Mouse (Mus musculus): ENCODE data around the gene Dlg5. TPM values are rescaled to one million over a fixed set of nuclear protein-coding genes. Genes with fewer than 3 reads are reported as not detected.

Dlg5 gene
- 21.9 and 22.9 TPM in 2 replicates for polyA plus RNA-seq (2015; fragmentation: Nextera tagmentation; extraction: Ambion mirVana)

DNA sequence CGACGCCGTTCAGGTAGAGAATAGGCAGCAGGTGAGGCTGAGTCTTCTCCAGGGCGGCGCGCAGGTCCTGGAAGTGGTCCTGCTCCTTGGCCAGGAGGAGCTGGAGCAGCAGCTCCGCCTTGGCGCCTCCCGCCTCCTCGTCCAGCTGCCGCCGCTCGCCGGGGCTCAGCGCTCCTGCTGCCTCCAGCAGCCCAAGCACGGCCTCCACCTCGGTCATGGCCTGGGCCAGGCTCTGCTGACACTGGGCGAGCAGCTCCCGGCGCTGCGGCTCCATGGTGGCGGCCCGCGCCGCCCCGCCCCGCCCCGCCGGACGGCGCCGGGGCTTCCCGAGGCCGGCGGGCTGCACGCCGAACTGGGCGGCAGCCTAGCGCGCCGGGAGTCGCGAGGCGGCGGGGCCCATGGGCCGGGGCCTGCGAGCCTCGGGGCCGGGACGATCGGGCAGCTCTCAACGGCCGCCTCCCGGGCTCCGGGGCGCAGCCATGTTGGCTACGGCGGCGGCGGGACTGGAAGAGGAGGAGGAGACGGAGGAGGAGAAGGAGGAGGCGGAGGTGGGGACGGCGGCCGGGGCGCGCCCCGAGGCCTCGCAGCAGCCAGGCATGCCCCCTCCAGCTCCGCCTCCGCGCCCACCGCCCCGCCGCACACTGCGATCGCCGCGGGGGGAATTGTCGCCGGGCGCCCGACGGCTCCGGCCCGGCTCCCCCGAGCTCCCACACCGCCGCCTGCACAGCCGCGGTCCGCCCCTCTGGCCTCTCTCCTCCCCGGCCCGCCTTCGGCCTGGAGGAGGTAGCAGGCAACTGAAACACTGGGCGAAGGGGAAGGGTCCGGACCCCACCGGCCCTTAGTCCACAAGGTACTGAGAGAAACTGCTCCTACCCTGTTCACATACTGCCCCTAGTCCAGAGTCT lies at the start of gene Dlg5:
Dlg5 (minus strand) TSS at position 744 of the 905 bp plus-strand sequence.
- peak within 1 kb of the TSS; percentile 95 for H3K9ac ChIP-seq
- no peaks in the 10 kb centered on the region for H3K27me3 ChIP-seq (replicated peaks)
- WGBS, result under 1% methylated on average over 65 of the region's 98 CpGs
- peak within 1 kb of the TSS; percentile 93 for H3K4me3 ChIP-seq
- peak; percentile 85 for ATAC-seq (replicated peaks)
- H3K27ac ChIP-seq, result peak within 1 kb of the TSS; percentile 95
- H3K36me3 ChIP-seq (replicated peaks), result no peaks in the 10 kb centered on the region
- peaks cover 33% of the 10 kb centered on the region for H3K4me1 ChIP-seq
- H3K9me3 ChIP-seq, result no peaks in the 10 kb centered on the region
- peak within 1 kb of the TSS; percentile 90 for H3K4me2 ChIP-seq

DNA sequence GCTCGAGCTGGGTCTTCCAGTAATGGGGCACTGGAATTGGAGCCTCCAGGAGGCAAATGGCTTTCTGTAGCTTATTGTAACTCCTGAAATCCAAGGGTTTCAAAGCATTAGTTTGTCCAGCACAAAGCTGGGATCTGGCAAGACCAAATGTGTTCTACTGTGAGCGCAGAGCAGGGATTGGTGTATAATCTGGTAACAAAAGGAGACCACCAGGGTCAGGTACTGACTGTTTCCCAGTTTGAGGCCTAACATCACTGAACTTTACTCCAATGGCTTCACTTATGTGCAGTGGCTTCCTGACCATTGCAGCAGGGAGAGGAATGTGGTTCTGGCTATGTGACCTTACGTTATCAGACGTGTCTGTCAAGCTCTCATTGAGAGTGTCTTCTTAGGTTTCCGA lies 47.9 kb upstream of the Dlg5 start:
- H3K9ac ChIP-seq, result no peak overlapping the region
- no peak for ATAC-seq (replicated peaks)
- no peaks in the 10 kb centered on the region for H3K9me3 ChIP-seq
- H3K4me3 ChIP-seq, result no peak overlapping the region
- H3K4me2 ChIP-seq, result no peak overlapping the region
- H3K27me3 ChIP-seq (replicated peaks), result no peaks in the 10 kb centered on the region
- H3K36me3 ChIP-seq (replicated peaks), result no peaks in the 10 kb centered on the region
- H3K27ac ChIP-seq, result no peak overlapping the region
- no peaks in the 10 kb centered on the region for H3K4me1 ChIP-seq
- whole genome bisulfite sequencing, result 88% methylated on average over 5 of the region's 5 CpGs

DNA sequence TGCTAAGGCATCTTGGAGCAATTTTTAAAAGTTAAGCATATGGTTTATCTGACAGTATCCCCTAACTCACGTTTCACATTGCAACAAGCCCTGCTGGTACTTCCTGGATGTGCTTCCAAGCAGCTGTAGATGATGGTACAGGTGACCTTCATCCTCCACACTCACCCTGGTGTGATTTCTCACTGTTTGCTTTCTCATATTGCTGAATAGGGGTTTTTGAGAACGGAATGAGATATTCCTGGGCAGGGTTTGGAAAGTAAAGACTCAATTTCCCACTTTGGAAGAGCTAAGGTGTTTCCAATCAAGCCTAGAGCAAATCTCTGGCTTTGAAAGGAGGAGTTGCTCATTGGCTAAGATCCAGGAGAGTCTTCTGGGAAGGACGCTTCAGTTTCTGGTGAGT lies 47.2 kb upstream of the Dlg5 start, which contains the start of gene E330034G19Rik:
E330034G19Rik (plus strand) TSS at position 301 of the 400 bp plus-strand sequence.
- Histone ChIP-seq H3K27me3 (replicated peaks) (no peaks in the 10 kb centered on the region), H3K4me1 (no peaks in the 10 kb centered on the region), H3K9ac (no peak within 1 kb of the TSS), H3K36me3 (replicated peaks) (no peaks in the 10 kb centered on the region), H3K4me2 (no peak within 1 kb of the TSS), H3K27ac (no peak within 1 kb of the TSS), H3K9me3 (no peaks in the 10 kb centered on the region), H3K4me3 (no peak within 1 kb of the TSS)
- ATAC-seq (replicated peaks), result no peak
- WGBS, result 59% methylated on average over 3 of the region's 3 CpGs

DNA sequence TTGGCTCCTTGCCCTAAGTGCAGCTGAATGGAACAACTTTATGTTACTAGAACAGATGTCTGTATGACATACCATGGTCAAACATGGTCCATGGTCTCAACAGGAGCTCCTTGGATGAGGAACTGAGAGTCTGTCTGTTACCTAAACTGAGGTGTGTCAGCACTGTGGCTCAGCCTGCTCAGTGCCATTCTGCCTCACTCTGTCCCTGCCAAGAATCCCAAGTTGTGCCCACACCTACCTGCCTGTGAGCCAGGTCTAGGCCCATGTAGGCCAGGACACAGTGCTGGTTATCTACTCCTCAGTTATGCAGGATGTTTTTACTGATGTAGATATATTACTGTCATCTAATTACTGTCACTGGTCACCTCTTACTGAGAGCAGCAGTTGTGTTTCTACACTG lies 45.0 kb upstream of the Dlg5 start:
- no peaks in the 10 kb centered on the region for H3K36me3 ChIP-seq (replicated peaks)
- no peak overlapping the region for H3K4me3 ChIP-seq
- H3K4me2 ChIP-seq, result no peak overlapping the region
- no peaks in the 10 kb centered on the region for H3K9me3 ChIP-seq
- H3K4me1 ChIP-seq, result no peaks in the 10 kb centered on the region
- ATAC-seq (replicated peaks), result no peak
- no peaks in the 10 kb centered on the region for H3K27me3 ChIP-seq (replicated peaks)
- H3K27ac ChIP-seq, result no peak overlapping the region
- H3K9ac ChIP-seq, result no peak overlapping the region

DNA sequence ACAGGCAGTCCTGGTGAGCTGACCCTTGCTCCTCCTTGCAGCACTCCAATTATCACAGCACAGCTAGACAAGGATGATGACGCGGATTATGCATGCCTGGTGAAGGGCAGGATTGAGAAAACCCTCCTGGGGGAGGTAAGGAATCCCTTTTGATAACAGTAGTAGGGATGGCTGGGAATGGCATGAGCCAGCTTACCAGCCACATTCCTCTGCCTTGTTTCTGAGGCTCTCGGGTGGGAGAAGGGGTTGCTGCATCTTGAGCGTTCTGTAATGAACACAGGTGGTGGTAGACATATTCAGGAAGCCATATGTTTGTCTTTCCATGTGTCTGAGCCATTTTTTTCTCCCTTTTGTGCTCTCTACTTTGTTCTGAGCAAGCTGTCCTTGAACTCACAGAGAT lies 40.4 kb upstream of the Dlg5 start:
- no peaks in the 10 kb centered on the region for H3K4me1 ChIP-seq
- no peaks in the 10 kb centered on the region for H3K36me3 ChIP-seq (replicated peaks)
- no peak overlapping the region for H3K4me2 ChIP-seq
- WGBS, result 47% methylated on average over 4 of the region's 4 CpGs
- no peaks in the 10 kb centered on the region for H3K9me3 ChIP-seq
- no peak overlapping the region for H3K9ac ChIP-seq
- H3K27ac ChIP-seq, result no peak overlapping the region
- no peaks in the 10 kb centered on the region for H3K27me3 ChIP-seq (replicated peaks)
- no peak overlapping the region for H3K4me3 ChIP-seq
- no peak for ATAC-seq (replicated peaks)

DNA sequence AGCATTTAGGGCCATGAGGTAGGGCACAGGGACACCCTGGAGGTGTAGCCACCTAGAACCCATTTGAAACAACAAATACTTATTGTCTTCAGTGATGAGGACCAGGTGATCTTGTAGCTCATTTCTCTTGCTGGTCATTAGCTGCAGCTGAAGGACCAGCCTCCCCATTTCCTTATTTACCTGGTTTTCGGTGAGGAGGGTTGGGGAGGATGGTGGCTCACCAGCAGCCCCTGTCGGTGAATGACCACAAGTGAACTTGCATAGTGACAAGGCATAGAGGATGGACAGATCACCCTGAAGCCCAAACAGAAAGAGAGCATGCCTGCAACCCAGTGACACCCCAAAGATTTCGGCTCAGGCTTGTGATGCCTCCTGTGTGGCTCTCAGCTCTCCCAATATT lies 36.6 kb upstream of the Dlg5 start:
- no peak overlapping the region for H3K4me2 ChIP-seq

DNA sequence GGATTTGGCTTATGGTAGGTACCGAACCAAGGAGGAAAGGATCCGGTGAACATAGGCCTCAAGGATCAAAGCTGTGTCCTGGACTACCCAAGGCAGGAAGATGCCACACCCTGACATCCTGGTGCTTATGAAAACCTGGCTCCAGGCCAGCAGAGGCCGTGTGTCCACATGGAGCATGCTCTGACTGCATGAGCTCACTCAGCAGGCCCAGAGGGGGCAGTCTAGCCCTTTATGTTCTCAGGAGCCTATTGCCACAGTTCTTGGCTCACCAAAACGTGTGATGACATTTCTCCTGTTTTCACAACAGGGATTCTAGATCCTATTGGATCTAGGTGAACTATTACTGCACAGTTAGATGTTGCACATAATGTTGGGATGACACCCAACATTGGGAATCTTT lies 35.6 kb upstream of the Dlg5 start:
- Histone ChIP-seq H3K4me2 (no peak overlapping the region), H3K27me3 (replicated peaks) (no peaks in the 10 kb centered on the region), H3K9ac (no peak overlapping the region), H3K9me3 (no peaks in the 10 kb centered on the region), H3K36me3 (replicated peaks) (no peaks in the 10 kb centered on the region), H3K4me1 (no peaks in the 10 kb centered on the region), H3K4me3 (no peak overlapping the region), H3K27ac (no peak overlapping the region)
- no peak for ATAC-seq (replicated peaks)
- WGBS, result 67% methylated on average over 4 of the region's 4 CpGs

More for the DNA sequence above, 36.6 kb upstream of the Dlg5 start:
- Histone ChIP-seq H3K36me3 (replicated peaks) (no peaks in the 10 kb centered on the region), H3K9me3 (no peaks in the 10 kb centered on the region), H3K4me1 (no peaks in the 10 kb centered on the region), H3K27me3 (replicated peaks) (no peaks in the 10 kb centered on the region), H3K4me3 (no peak overlapping the region), H3K9ac (no peak overlapping the region), H3K27ac (no peak overlapping the region)
- no peak for ATAC-seq (replicated peaks)
- WGBS, result 69% methylated on average over 3 of the region's 3 CpGs

DNA sequence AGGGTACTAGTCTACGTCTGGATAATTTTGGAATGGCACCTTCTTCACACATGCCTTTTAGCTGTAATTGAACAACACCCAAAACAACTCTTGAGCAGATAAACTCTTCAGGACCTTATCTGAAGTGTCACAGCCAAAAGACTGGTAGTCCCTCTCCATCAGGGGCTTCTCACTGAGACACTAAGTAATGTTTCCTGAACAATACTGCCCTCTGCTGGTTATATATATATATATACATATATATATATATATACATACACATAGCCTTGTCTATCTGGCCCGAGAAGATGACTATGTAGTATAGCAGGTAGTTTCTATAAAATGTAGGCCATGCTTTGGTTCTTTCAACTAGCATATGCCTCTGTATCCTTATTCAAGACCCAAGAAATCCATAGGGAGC lies 29.8 kb upstream of the Dlg5 start:
- Histone ChIP-seq H3K9ac (no peak overlapping the region), H3K4me1 (no peaks in the 10 kb centered on the region), H3K4me2 (no peak overlapping the region), H3K27me3 (replicated peaks) (no peaks in the 10 kb centered on the region), H3K36me3 (replicated peaks) (no peaks in the 10 kb centered on the region), H3K27ac (no peak overlapping the region), H3K4me3 (no peak overlapping the region), H3K9me3 (no peaks in the 10 kb centered on the region)
- 62% methylated on average over 2 of the region's 2 CpGs for WGBS
- ATAC-seq (replicated peaks), result no peak

DNA sequence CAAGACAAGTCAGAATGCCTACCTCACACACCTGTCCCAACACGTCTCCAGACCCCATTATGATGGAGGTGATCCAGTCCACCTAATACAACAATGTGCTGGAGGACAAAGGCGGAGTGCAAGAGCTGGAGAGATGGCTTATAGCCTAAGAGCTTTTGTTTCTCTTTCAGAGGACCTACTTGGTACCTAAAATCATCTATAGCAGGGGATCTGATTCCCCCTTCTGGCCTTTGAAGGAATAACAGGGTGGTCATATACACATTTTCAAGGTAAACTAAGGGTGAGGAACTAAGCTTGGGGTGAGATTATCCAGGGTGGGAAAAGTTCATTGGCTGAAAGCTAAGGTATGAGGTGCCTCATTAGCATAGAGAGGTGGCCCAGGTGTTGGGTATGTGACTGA lies 27.9 kb upstream of the Dlg5 start:
- Histone ChIP-seq H3K36me3 (replicated peaks) (no peaks in the 10 kb centered on the region), H3K27ac (no peak overlapping the region), H3K4me3 (no peak overlapping the region), H3K9me3 (no peaks in the 10 kb centered on the region), H3K9ac (no peak overlapping the region), H3K4me1 (no peaks in the 10 kb centered on the region), H3K4me2 (no peak overlapping the region), H3K27me3 (replicated peaks) (no peaks in the 10 kb centered on the region)
- peak; percentile 48 for ATAC-seq (replicated peaks)
- WGBS, result 52% methylated on average over 2 of the region's 2 CpGs

DNA sequence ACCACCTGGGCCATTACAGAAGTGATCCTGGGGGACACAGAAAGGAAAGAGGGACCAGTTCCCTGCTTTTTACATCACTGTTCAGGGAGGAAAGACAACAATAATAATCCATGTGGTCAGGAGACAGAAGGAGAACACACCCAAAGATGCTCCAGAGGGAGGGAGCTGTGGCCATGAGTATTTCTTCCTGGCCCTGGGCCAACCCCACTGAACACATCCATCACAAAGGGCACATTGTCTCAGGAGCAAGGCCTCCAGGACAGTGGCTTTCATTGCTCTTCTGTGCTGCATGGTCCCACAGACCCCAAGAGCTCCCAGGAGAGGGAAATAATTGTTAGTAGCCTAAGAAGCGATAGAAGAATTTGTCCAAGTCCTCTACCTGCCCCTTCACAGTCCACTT lies 23.9 kb upstream of the Dlg5 start:
- 75% methylated on average over 1 of the region's 1 CpGs for WGBS
- Histone ChIP-seq H3K4me1 (no peaks in the 10 kb centered on the region), H3K4me2 (no peak overlapping the region), H3K27me3 (replicated peaks) (no peaks in the 10 kb centered on the region), H3K4me3 (no peak overlapping the region), H3K27ac (no peak overlapping the region), H3K36me3 (replicated peaks) (no peaks in the 10 kb centered on the region), H3K9me3 (no peaks in the 10 kb centered on the region), H3K9ac (no peak overlapping the region)
- ATAC-seq (replicated peaks), result no peak

DNA sequence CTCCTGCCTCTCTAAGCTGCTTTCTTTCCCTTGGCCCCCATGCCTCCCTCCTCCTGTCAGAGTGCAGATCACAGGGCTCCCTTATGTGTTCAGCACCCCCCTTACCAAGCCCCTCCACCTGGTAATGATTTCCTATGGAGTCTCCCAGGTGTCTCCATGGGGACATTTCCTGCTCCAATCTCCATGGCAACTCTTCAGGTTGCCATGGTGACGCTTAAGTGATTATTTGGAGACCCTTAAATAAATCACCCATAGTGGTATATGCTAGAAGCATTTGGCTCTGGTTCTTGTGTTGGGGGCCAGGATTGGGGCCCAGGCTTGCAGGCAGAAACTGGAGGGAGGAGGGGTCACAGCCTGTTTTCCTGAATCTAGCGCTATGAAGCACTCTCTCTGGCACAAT lies 17.2 kb upstream of the Dlg5 start:
- peak overlapping the region; percentile 6; the same call in 1 of the 2 replicates for H3K4me2 ChIP-seq
- H3K27me3 ChIP-seq (replicated peaks), result no peaks in the 10 kb centered on the region
- H3K27ac ChIP-seq, result peak overlapping the region; percentile 79
- peak; percentile 94 for ATAC-seq (replicated peaks)
- H3K4me3 ChIP-seq, result no peak overlapping the region
- H3K36me3 ChIP-seq (replicated peaks), result no peaks in the 10 kb centered on the region
- WGBS, result 42% methylated on average over 2 of the region's 2 CpGs
- H3K9ac ChIP-seq, result no peak overlapping the region
- H3K4me1 ChIP-seq, result peaks cover 27% of the 10 kb centered on the region
- H3K9me3 ChIP-seq, result no peaks in the 10 kb centered on the region

DNA sequence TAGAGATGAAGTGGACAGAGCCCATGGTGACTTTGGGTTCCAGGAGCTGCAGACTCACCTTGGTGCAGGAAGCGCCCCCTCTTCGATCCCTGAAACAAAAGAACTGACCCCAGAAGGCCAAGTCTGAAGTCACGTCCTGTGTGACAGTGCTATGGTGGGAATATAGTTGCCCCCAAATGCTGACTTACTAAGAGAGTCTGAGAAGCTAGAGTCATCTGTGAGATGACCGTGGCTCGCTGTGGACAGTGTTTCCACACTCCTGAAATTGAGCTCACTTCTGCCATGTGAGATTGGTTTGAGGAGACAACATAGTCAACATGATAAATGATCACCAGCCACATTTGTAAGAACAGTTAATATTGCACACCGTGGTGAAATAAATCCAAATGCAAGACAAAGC lies 16.7 kb upstream of the Dlg5 start:
- Histone ChIP-seq H3K4me2 (no peak overlapping the region), H3K27me3 (replicated peaks) (no peaks in the 10 kb centered on the region), H3K27ac (peak overlapping the region; percentile 79), H3K4me3 (no peak overlapping the region), H3K4me1 (peaks cover 27% of the 10 kb centered on the region), H3K36me3 (replicated peaks) (no peaks in the 10 kb centered on the region), H3K9ac (no peak overlapping the region), H3K9me3 (no peaks in the 10 kb centered on the region)
- WGBS, result 72% methylated on average over 6 of the region's 6 CpGs
- ATAC-seq (replicated peaks), result peak; percentile 50

DNA sequence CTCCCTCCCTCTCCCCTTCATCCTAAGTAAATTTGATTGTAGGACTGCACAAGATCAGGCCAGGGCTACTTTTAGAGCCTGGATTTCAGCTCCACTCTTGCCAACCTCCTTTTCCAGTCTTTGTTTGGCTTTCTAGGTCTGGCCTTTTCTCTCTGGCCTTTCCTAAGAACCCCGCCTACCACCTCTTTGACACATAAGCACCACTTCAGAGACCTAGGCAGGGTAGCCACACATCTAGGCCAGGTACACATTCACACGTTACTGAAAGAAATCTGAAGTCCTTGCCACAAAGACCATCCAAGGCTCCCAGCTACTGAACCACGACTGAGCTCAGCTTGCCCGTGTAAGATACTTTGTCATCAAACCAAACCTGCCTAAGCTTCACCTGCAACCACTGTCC lies 14.7 kb upstream of the Dlg5 start:
- no peak overlapping the region for H3K4me2 ChIP-seq
- no peaks in the 10 kb centered on the region for H3K27me3 ChIP-seq (replicated peaks)
- ATAC-seq (replicated peaks), result no peak
- H3K9me3 ChIP-seq, result no peaks in the 10 kb centered on the region
- no peak overlapping the region for H3K27ac ChIP-seq
- 60% methylated on average over 4 of the region's 4 CpGs for WGBS
- H3K4me1 ChIP-seq, result peaks cover 27% of the 10 kb centered on the region
- no peak overlapping the region for H3K4me3 ChIP-seq
- no peaks in the 10 kb centered on the region for H3K36me3 ChIP-seq (replicated peaks)
- H3K9ac ChIP-seq, result no peak overlapping the region

Measured in midbrain, embryonic 15.5 days (tissue).